Mouse (Mus musculus): ENCODE measurements around the gene Spata31d1c. TPM values are rescaled to one million over a fixed set of nuclear protein-coding genes. Genes with fewer than 3 reads are reported as not detected.

Spata31d1c gene
- polyA plus RNA-seq (2014; fragmentation: Illumina TruSeq; extraction: RNeasy Lipid Tissue Mini Kit (QIAGEN cat#74804); ENCODE audit: low read depth, low replicate concordance), result not detected

GRCm38 (mm10) chr13:65032758-65033157, at the start of gene Spata31d1c:
Spata31d1c (plus strand) TSS chr13:65033058.

GRCm38 (mm10) chr13:65052660-65053059, 19.8 kb downstream of the Spata31d1c start, which contains the start of gene Prss47:
Prss47 (minus strand) TSS chr13:65052760.

Other genes with a start within 250 kb of the Spata31d1c start
- gene Cntnap3, start 129.1 kb upstream of the Spata31d1c start, polyA plus RNA-seq (2014; fragmentation: Illumina TruSeq; extraction: RNeasy Lipid Tissue Mini Kit (QIAGEN cat#74804); ENCODE audit: low read depth, low replicate concordance), result not detected
- not detected for gene Spata31, start 115.7 kb upstream of the Spata31d1c start, polyA plus RNA-seq (2014; fragmentation: Illumina TruSeq; extraction: RNeasy Lipid Tissue Mini Kit (QIAGEN cat#74804); ENCODE audit: low read depth, low replicate concordance)
- gene Prss47, start 19.7 kb downstream of the Spata31d1c start, polyA plus RNA-seq (2014; fragmentation: Illumina TruSeq; extraction: RNeasy Lipid Tissue Mini Kit (QIAGEN cat#74804); ENCODE audit: low read depth, low replicate concordance), result not detected
- 113 TPM for gene Mfsd14b, start 79.9 kb downstream of the Spata31d1c start, polyA plus RNA-seq (2014; fragmentation: Illumina TruSeq; extraction: RNeasy Lipid Tissue Mini Kit (QIAGEN cat#74804); ENCODE audit: low read depth, low replicate concordance)
- gene Olfr465-ps1, start 105.0 kb downstream of the Spata31d1c start, polyA plus RNA-seq (2014; fragmentation: Illumina TruSeq; extraction: RNeasy Lipid Tissue Mini Kit (QIAGEN cat#74804); ENCODE audit: low read depth, low replicate concordance), result not detected
- not detected for gene Olfr466, start 117.2 kb downstream of the Spata31d1c start, polyA plus RNA-seq (2014; fragmentation: Illumina TruSeq; extraction: RNeasy Lipid Tissue Mini Kit (QIAGEN cat#74804); ENCODE audit: low read depth, low replicate concordance)
- gene Nlrp4f, start 172.9 kb downstream of the Spata31d1c start, polyA plus RNA-seq (2014; fragmentation: Illumina TruSeq; extraction: RNeasy Lipid Tissue Mini Kit (QIAGEN cat#74804); ENCODE audit: low read depth, low replicate concordance), result 0.23 TPM
- not detected for gene Gm10775, start 226.5 kb downstream of the Spata31d1c start, polyA plus RNA-seq (2014; fragmentation: Illumina TruSeq; extraction: RNeasy Lipid Tissue Mini Kit (QIAGEN cat#74804); ENCODE audit: low read depth, low replicate concordance)
- 34.9 TPM for gene Zfp369, start 245.8 kb downstream of the Spata31d1c start, polyA plus RNA-seq (2014; fragmentation: Illumina TruSeq; extraction: RNeasy Lipid Tissue Mini Kit (QIAGEN cat#74804); ENCODE audit: low read depth, low replicate concordance)